ENCODE assay signal across 21 mouse cellular contexts in the genomic region with DNA sequence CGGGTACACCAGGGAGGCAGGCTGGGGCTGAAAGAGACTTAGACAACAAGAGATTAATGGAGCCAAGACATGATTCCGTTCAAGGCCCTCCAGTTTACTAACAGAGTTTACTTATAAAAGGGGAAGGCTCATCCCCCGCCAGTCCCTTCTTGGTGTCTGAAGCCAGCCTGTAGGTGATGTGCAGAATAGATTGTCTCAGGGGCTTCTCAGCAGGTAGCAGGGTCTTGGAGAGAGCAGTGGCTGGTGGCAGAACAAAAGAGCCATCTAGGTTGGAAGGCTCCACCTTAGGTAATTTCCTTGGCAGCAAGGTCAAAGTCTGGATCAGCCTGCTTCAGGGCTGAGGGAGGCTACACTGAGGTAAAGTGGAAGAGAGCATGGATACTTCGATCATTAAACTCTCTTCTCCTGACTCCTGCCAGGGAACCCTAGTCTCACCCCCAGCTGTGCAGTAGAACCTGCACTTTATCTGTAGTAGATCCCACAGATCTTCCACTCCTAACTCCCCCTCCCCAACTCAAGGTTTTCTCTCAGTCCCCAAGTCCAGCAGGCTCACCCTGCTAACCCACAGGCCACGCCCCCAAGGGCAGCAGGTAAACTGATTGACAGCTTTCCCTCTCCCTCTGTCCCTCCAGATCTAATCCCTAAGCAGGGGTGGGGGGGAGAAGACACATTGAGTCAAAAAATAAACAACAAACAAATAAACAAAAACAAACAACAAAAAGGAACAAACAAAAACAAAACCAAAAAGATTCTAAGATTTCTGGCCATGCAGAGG.
DNase-seq lines count a peak whose midpoint lies in the region; ATAC-seq lines count a peak whose summit lies in the region.
"Had no signal": no experiment of that assay in that cellular context is flagged by ENCODE, and none has a peak within 500 bp of the region (broad histone marks: within the 10 kb centered on the region; RNA-seq: fewer than 3 reads in every experiment).

No protein-coding gene starts in this region.

- no peaks in the 10 kb centered on the region for H3K27me3 ChIP-seq in midbrain, embryonic 11.5 days (ENCODE audit: control insufficient read depth, insufficient read depth, low read length)
- no peaks in the 10 kb centered on the region for H3K27me3 ChIP-seq in midbrain, embryonic 13.5 days
- no peaks in the 10 kb centered on the region for H3K27me3 ChIP-seq in intestine, embryonic 16.5 days (replicated peaks; ENCODE audit: control insufficient read depth, insufficient read depth, low read length)
- no peaks in the 10 kb centered on the region for H3K27me3 ChIP-seq in forebrain, embryonic 16.5 days (replicated peaks; ENCODE audit: control insufficient read depth, insufficient read depth, low read length)
- H3K27me3 ChIP-seq: CH12.LX; embryonic facial prominence, embryonic 13.5 days; forebrain, embryonic 13.5 days; hindbrain, embryonic 12.5 days had no signal

- no peaks in the 10 kb centered on the region for H3K9me3 ChIP-seq in midbrain, embryonic 11.5 days (ENCODE audit: control insufficient read depth, low read length)
- no peaks in the 10 kb centered on the region for H3K9me3 ChIP-seq in midbrain, embryonic 13.5 days
- no peaks in the 10 kb centered on the region for H3K9me3 ChIP-seq in intestine, embryonic 16.5 days (ENCODE audit: control insufficient read depth, low read length)
- no peaks in the 10 kb centered on the region for H3K9me3 ChIP-seq in forebrain, embryonic 16.5 days (ENCODE audit: control insufficient read depth, low read length)
- H3K9me3 ChIP-seq: embryonic facial prominence, embryonic 13.5 days; forebrain, embryonic 13.5 days; heart, embryonic 10.5 days; hindbrain, embryonic 12.5 days had no signal

- no peak overlapping the region for H3K9ac ChIP-seq in midbrain, embryonic 11.5 days (ENCODE audit: low read length)
- H3K9ac ChIP-seq in midbrain, embryonic 13.5 days (replicated peaks), result no peak overlapping the region
- H3K9ac ChIP-seq in intestine, embryonic 16.5 days (ENCODE audit: low read depth, low read length), result no peak overlapping the region
- no peak overlapping the region for H3K9ac ChIP-seq in forebrain, embryonic 16.5 days (replicated peaks; ENCODE audit: low read depth, low read length)
- H3K9ac ChIP-seq: embryonic facial prominence, embryonic 13.5 days; forebrain, embryonic 13.5 days; hindbrain, embryonic 12.5 days had no signal

- H3K4me1 ChIP-seq in midbrain, embryonic 11.5 days (ENCODE audit: control insufficient read depth, insufficient read depth, low read length), result no peaks in the 10 kb centered on the region
- no peaks in the 10 kb centered on the region for H3K4me1 ChIP-seq in midbrain, embryonic 13.5 days (replicated peaks)
- H3K4me1 ChIP-seq in intestine, embryonic 16.5 days (ENCODE audit: control insufficient read depth, insufficient read depth, low read length), result no peaks in the 10 kb centered on the region
- H3K4me1 ChIP-seq in forebrain, embryonic 16.5 days (replicated peaks; ENCODE audit: control insufficient read depth, insufficient read depth, low read length), result no peaks in the 10 kb centered on the region
- H3K4me1 ChIP-seq: embryonic facial prominence, embryonic 13.5 days; forebrain, embryonic 13.5 days; heart, embryonic 10.5 days; hindbrain, embryonic 12.5 days had no signal

- no peak overlapping the region for H3K4me2 ChIP-seq in midbrain, embryonic 11.5 days
- H3K4me2 ChIP-seq in midbrain, embryonic 13.5 days (replicated peaks), result no peak overlapping the region
- H3K4me2 ChIP-seq in intestine, embryonic 16.5 days (ENCODE audit: low read depth, low read length), result no peak overlapping the region
- no peak overlapping the region for H3K4me2 ChIP-seq in forebrain, embryonic 16.5 days (ENCODE audit: low read length)
- H3K4me2 ChIP-seq: embryonic facial prominence, embryonic 13.5 days; forebrain, embryonic 13.5 days; hindbrain, embryonic 12.5 days had no signal

- no peaks in the 10 kb centered on the region for H3K36me3 ChIP-seq in midbrain, embryonic 11.5 days (ENCODE audit: control insufficient read depth, insufficient read depth, low read length)
- no peaks in the 10 kb centered on the region for H3K36me3 ChIP-seq in midbrain, embryonic 13.5 days
- no peaks in the 10 kb centered on the region for H3K36me3 ChIP-seq in intestine, embryonic 16.5 days (ENCODE audit: control insufficient read depth, insufficient read depth, low read length)
- no peaks in the 10 kb centered on the region for H3K36me3 ChIP-seq in forebrain, embryonic 16.5 days (ENCODE audit: control insufficient read depth, insufficient read depth)
- H3K36me3 ChIP-seq: embryonic facial prominence, embryonic 13.5 days; heart, embryonic 10.5 days; hindbrain, embryonic 12.5 days had no signal

- DNase-seq in midbrain, embryonic 11.5 days (ENCODE audit: low spot score, missing footprints), result no peak
- DNase-seq in WW6 (ENCODE audit: low read depth, low spot score), result peak; percentile 16
- DNase-seq: adrenal gland, postnatal 10 days; cerebellum, adult 11 months; cerebellum, adult 8-10 months; cerebellum, postnatal 36 days; gastrocnemius, adult 2 months; gastrocnemius, postnatal 25 days; heart, postnatal 10 days; heart, postnatal 4 days had no signal

- WGBS in midbrain, embryonic 11.5 days, result 75% methylated on average over 5 of the region's 5 CpGs
- WGBS in midbrain, embryonic 13.5 days, result 76% methylated on average over 5 of the region's 5 CpGs
- WGBS in intestine, embryonic 16.5 days, result 74% methylated on average over 5 of the region's 5 CpGs
- WGBS in forebrain, embryonic 16.5 days, result 78% methylated on average over 5 of the region's 5 CpGs

- H3K4me3 ChIP-seq in midbrain, embryonic 11.5 days (ENCODE audit: low read depth, low read length), result no peak overlapping the region
- no peak overlapping the region for H3K4me3 ChIP-seq in midbrain, embryonic 13.5 days (replicated peaks)
- H3K4me3 ChIP-seq in intestine, embryonic 16.5 days (ENCODE audit: low read length), result no peak overlapping the region
- H3K4me3 ChIP-seq in forebrain, embryonic 16.5 days (replicated peaks; ENCODE audit: low read length), result no peak overlapping the region
- H3K4me3 ChIP-seq: embryonic facial prominence, embryonic 13.5 days; forebrain, embryonic 13.5 days; gastrocnemius, adult 2 months; heart, embryonic 10.5 days; hindbrain, embryonic 12.5 days had no signal

- H3K27ac ChIP-seq in midbrain, embryonic 11.5 days (ENCODE audit: low read depth, low read length), result no peak overlapping the region
- H3K27ac ChIP-seq in midbrain, embryonic 13.5 days, result no peak overlapping the region
- no peak overlapping the region for H3K27ac ChIP-seq in intestine, embryonic 16.5 days (ENCODE audit: low read length)
- H3K27ac ChIP-seq in forebrain, embryonic 16.5 days (ENCODE audit: low read length), result no peak overlapping the region
- H3K27ac ChIP-seq: embryonic facial prominence, embryonic 13.5 days; forebrain, embryonic 13.5 days; gastrocnemius, adult 2 months; heart, embryonic 10.5 days; hindbrain, embryonic 12.5 days had no signal

- ATAC-seq in midbrain, embryonic 11.5 days (ENCODE audit: low FRiP score), result peak; percentile 66; the same call in 1 of the 2 replicates
- ATAC-seq in midbrain, embryonic 13.5 days, result no peak
- ATAC-seq in intestine, embryonic 16.5 days, result peak; percentile 88
- no peak for ATAC-seq in monocyte, adult 5-6 weeks (replicated peaks; ENCODE audit: insufficient number of reproducible peaks, low FRiP score, low TSS enrichment, poor library complexity, severe bottlenecking)
- no peak for ATAC-seq in forebrain, embryonic 16.5 days
- ATAC-seq: forebrain, embryonic 13.5 days; hindbrain, embryonic 16.5 days; inflammation-experienced regulatory T-cells, adult 6 months had no signal

Comparison
In these comparisons a context has a peak if more than half of its experiments do, and no peak if none do; other contexts are left out.
1. ATAC-seq: peak in midbrain, embryonic 11.5 days (single experiment) and intestine, embryonic 16.5 days (single experiment); none in midbrain, embryonic 13.5 days (single experiment), monocyte, adult 5-6 weeks (single experiment) and forebrain, embryonic 16.5 days (single experiment).